Mouse (Mus musculus) brain, embryonic 18.5 days (tissue): ENCODE results near the gene Actn1.

Experiments
- DNase-seq: peaks from one replicate; pipeline ENCODE4 v3.0.0-alpha.2; 2012; ENCODE audit warnings: low read depth, low spot score

The Actn1 gene

DNA sequence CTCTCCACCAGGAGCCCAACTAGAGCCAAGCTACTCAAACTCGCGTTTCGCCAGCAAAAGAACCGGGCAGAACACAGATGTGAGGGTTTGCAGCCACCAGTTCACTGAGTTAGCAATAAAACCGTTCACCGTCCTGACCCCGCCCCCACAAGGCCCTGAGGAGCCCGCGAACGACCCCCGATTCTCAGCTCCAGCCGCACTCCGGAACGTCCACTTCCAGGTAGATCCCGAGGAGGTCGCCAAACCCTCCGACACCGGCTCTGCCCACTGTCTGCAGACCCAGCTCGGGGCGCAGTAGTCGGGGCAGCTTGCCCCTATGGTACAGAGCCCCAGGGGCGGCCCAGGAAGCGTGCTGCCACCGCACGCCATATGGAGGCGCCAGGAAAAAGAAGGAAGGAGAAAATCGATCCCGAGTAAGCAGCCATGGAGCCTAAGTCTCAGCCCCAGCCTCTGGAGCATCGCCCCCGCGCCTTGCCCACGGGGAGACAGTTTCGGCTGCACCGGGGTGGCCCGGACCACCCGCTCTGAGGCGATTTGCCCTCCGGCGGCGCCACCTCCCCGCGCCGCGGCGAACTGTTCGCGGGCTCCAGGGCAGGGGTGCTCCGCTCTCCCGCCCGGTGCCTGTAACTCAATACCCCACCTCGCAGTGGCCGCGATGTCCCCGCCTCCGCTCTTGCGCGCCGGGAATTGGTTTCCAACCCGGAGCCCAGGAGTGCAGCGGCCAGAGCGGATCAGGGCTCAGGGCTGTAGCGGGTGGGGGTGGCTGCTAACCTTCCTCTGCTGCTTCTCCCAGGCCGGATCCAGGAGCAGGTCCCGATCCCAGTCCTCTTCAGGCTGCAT lies 735 bp downstream of the Actn1 start:
- peak; percentile 34 for DNase-seq

DNA sequence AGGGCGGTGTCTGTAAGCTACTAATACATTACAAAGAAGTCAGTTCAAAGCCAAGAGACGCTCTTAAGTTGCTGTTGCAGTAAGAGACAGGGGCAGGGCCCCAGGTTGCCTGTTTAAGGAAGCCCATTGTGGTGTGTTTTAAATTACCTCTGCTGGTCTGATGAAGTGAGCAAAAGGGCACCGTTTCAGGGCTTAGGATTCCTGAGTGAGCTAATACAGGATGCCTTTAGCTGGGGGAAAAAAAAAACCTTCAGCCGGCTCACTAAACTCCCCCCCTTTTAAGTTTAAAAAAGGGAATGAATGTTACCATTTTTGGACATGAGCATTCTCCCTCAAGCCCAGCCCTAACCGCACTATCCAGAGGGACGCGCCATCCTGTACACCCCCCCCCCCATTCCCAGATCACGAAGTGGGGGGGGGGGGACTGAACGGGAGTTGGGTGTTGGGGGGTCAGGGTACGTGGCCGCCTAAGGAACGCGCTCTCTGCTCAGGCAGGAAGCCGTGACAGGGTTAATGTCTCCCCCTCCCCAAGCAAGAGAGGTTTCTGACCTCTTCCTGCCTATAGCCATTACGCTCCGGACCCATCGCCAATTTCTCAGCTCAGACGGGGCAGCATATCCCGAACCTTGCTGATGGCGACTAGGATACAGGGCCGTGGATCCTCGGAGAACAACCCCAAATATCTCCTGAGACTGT lies 1.5 kb downstream of the Actn1 start:
- DNase-seq: no peak

DNA sequence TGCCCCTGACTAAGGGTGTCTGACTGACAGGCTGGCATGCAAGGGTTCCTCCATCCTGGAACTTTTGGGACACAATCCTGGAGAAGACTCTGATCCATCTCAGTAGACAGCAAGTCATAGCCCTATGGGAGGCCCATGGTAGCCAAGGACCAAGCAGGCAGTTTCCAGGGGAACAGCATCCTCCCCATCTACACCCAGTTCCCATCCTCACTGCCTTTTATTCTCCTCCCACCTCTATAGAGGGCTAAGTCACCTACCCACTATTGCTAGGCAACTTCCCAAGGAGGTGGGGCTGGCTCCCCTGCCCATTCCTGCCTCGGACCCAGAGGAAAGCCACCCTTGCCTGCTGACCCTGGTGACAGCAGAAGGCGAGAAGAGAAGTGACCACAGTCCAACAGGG lies 8.2 kb downstream of the Actn1 start:
- DNase-seq: no peak

DNA sequence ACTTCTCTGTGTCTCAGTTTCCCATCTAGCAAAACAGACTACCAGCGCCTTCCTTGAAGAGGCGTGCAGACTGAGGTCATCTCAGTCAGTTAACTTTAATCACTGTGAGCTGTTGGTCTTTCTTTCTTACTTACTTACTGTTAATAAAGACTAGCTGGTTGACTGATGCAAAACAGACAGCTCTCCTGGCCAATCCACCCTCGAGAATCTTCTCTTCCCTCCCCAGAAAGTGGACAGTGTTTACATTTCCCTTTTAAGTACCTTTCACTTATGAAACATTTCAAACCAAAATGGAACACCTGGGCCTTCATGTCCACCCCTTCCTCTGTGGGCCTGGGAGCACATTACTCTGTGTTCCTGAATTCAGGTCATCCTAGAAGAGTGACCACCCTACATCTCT lies 8.6 kb downstream of the Actn1 start:
- no peak for DNase-seq

DNA sequence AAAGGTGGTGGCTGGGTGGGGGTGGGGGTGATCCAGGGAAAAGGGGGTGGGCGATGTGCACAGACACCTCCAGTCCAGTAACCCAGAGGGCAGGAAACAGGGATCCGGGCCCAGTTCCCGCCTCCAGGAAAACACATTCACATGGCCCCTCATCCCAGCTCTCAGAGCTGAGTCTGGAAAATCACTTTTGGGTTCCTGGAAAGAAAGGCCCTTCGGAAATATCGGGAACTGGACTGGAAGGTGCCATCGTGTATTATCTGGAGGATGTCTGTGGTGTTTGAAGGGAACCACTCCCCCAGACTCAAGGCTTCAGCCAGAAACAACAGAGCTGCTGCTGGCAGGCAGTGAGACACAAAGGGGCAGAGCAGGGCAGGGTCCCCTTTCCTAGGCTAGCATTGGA lies 10.6 kb downstream of the Actn1 start:
- DNase-seq: no peak

DNA sequence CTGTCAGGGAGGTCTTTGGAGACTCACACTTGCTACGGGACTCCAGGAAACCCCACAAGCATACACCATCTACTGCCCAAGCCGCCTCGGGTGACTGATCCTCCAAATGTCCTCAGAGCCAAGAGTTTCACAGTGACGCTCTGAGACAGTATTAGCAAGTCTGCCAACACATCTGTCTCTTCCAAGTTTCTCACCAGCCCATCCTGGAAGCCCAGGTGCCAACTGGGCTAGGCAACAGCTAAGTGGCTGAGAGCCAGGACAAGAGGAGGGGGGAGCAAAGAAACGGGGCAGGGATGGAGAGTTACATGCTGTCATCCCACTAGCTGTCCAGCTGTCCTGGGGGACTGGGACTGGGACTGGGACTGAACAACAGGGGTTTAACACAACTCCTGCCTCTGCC lies 13.1 kb downstream of the Actn1 start:
- DNase-seq: no peak

GRCm38 (mm10) chr12:80246505-80246904 lies 13.7 kb downstream of the Actn1 start:
- no peak for DNase-seq

DNA sequence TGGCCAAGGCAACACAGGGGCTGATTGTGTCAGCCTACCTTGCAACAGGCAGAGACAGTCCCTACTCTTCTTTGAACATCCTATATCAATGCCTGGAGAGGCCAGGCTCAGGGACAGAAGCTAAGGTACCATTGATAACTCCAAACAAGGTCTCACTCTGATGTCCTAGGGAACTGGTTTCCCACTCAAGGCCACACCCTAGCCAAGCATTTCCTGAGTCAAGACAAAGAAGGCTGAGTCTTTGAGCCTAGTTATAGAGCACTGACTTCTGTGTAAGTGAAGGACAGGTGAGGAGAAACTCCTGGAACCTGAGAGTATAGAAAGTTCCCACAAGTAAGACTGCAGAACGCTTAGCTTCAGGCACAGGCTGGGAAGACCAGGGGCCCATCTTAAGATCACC lies 15.4 kb downstream of the Actn1 start:
- no peak for DNase-seq

DNA sequence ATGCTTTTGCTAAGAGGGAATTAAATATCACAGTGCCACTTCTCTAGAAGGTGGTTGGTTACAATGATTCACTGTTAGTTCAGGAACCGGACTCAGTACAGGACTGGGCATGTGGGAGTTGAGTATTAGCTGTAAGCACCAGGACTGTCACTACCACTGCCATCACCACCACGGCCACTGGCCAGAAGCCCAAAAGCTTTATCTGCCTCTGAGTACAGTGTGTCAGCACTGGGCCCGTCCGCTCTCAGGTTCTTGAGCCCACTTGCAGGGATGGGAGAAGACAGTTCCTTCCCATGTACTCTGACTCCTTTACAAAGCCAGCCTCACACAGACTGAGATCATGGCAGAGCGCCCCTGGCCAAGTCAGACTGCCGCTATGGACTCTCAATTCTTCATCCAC lies 16.0 kb downstream of the Actn1 start:
- no peak for DNase-seq

GRCm38 (mm10) chr12:80243335-80243734 lies 16.8 kb downstream of the Actn1 start:
- DNase-seq: no peak

- no peak for DNase-seq
Measured at GRCm38 (mm10) chr12:80239445-80239844, 20.7 kb downstream of the Actn1 start.

DNA sequence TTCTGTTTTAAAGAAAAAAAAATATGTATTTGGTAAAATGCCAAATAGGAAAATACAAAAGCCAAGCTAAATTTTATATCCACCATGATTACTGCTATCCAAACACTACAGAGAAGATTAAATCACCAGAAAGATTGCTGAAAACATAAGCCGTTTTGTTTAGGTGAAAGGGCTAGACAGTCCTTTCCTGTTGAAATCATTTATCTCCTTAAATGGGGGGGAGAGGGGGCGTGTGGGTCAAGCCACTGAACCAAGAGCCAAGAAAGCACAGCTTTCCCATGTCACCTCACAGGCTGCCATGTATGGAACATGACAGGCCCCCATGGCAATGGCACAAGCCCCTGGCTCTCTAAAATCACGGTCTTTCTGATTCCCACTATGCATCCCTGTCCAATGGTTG lies 21.6 kb downstream of the Actn1 start:
- no peak for DNase-seq

DNA sequence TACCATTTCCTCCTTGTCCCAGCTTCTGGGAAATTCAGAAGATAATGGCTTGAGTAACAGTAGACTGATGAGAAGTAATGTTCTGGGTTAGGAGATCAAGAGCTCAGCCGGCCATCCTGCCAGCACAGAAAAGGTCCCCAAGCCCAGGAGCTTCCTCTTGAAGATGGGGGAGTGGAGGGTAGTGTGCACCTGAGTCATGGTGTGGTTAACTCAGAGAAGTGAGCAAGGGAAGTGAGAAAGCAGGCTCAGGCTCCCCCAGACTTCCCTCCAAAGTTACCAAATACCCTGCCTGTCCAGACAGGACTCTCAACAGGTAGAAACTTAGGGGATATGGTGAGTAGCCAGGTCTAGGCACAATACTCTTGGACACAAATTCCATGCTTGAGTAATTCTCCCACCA lies 24.9 kb downstream of the Actn1 start:
- DNase-seq: no peak

- DNase-seq: no peak
Measured at GRCm38 (mm10) chr12:80234226-80234625, 25.9 kb downstream of the Actn1 start.

DNA sequence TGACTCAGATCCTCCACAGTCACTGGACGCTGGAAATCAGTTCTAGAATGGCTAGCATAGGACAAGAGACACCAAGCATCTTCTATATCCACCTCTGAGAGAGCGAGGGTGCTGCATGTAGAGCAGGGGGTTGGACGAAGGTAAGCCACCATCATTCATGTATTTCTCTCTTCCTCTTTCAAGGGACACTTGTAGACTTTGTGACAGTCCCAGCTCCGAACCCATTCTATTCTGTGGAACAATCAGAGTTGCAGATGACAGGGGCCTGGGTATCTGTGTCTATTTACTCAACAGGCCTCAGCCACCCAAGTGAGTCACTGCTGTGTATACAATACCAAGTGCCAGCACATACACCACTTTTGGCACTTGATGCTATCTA lies 27.3 kb downstream of the Actn1 start:
- no peak for DNase-seq

- no peak for DNase-seq
Measured at GRCm38 (mm10) chr12:80232076-80232839, 27.9 kb downstream of the Actn1 start.

DNA sequence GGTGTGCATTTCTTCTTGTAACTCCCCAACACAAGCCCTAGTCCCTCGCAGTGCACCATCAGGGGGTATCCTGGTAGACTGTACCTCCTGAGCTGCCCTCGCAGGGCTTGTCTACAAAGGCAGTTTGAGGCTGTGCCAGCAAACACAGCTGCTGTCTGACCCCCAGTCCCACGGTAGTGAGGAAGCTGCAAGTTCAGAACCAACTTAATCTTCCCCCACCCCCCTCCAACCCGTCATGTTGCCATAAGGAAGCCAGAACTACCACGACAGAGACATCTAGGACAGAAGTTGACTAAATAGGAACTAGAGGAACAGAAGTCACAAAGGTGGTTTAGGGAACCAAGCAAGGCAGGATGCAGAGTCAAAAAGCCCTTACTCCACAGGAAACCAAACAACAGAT lies 28.9 kb downstream of the Actn1 start:
- no peak for DNase-seq

GRCm38 (mm10) chr12:80230854-80231253 lies 29.3 kb downstream of the Actn1 start:
- no peak for DNase-seq

DNA sequence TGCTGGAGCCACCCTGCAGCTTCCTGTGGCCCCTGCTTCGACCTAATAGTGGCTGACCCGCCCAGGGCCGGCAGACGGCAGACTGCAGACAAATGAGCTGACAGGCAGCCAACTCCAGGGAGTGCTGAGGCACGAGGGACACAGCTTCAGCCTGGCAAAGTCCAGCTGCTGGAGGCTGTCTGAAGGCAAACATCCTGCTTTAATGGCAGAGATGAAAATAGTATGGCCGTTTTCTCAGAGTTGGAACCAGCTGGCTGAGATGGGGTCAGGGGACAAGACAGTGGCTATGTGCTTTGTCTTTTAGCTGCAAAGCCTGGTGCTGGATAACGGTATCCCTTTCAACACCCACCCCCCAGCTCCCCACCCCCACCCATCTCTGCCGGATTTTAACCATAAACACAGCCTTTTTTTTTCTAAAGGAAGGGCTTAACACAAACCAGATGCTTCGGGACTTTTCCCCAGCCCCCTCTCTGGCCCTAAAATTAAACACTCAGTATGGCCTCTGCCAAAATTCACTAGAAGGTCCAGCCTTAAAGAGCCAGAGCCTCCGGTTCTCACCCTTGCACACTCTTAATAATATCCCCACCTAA lies 30.0 kb downstream of the Actn1 start:
- no peak for DNase-seq

DNA sequence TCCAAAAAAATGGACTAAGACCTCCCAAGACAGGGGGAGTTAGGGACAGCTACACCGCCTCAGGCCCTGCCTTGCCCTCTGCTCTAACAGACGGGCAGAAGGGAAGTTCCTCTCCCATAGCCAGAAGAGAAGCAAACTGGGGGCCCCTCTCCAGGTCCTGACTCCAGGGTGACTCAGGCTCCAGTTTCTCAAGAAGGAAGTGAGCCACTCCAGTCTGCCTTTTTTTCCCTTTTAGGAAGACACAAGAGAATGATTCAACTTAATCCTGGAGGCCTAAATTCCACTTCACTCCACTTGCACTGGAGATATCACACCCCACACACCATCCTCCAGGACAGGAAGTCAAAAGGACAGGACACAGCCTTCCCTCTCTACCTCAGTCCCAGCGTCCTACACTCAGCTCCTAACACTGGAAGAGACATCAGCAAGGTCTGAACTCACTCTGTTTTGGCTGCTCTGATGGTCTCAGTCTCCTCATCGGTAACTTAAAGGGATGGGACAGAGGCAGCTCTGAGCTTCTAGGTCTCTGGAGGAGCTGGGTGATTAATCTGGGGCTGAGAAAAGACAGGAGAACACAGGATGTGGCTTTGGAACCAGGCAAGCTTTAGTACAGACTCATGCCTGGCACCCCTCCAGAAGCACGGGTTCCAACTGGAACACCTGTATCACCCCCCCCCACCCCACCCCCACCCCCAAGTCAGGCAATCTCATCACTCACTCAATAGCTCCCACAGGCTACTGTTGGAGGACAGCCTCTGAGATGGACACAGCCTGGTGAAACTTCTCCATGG lies 31.0 kb downstream of the Actn1 start:
- DNase-seq: no peak

DNA sequence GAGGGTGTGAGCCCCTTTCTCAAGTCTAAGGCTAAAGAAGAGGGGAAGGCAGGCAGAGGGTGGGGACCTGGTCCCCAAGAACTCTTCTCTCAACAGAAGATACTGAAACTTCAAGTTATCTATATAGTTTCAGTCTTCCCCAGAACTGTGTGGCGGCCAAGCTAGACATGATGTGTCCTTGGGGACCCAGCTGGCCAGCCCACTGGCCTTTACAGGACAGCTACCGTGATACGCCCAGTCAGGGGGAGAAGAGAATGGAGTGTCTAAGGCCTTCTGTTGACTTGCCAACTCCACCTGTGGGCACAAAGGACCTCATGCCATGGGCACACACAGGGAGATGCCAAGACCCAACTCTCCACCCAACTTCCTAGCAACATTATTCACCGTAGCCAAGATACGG lies 31.8 kb downstream of the Actn1 start:
- no peak for DNase-seq
